Mouse (Mus musculus): ENCODE measurements around the gene Ttc34.
A peak's percentile ranks its signal among the peaks of the same experiment; 100 is the strongest.

Gene Ttc34

DNA sequence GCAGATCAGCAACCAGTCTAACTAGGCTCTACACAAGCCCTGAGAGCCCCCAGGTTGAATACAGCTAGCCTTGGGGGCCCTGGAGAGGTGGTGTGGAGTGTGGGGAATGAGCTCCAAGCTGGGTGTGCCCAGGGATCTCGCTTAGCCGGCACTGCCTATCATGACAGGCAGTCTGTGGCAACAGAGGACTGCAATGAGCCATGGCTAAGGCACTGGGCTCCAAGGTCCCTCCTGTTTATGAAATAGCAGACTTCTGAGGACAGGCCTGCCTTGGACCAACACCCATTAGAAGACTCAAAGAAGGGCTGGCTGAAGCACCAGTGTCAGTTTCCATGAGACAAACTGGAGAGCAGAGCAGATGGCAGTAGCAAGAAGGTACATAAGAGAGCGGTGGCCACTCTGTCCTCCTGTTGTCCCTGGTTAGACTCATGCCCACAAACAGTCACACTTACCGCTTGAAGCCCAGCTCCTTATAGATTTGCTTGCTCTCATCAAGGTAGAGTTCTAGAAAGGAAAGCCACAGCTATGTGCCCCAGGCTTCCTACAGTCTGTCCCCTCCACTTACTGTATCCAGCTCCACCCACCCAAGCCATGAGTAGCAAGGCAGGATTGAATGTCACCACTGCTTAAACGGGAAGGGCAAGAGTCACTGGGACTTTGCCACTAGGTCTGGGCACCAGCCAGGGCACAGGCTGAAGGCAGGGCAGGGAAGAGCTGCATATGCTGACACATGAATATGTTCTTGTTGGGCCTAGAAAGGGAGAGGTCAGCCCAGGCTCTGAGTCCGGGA is 60.6 kb downstream of the Ttc34 start:
- no peak for DNase-seq (ENCODE audit: low spot score)

GRCm38 (mm10) chr4:154898506-154899446 is 61.5 kb downstream of the Ttc34 start, which contains the start of gene Fam213b:
Gene Fam213b, minus strand, starts transcription at chr4:154899135.
- peak; percentile 84 for DNase-seq (ENCODE audit: low spot score)

- DNase-seq (ENCODE audit: low spot score), result no peak
Observed at GRCm38 (mm10) chr4:154902371-154902770, 65.1 kb downstream of the Ttc34 start.

DNA sequence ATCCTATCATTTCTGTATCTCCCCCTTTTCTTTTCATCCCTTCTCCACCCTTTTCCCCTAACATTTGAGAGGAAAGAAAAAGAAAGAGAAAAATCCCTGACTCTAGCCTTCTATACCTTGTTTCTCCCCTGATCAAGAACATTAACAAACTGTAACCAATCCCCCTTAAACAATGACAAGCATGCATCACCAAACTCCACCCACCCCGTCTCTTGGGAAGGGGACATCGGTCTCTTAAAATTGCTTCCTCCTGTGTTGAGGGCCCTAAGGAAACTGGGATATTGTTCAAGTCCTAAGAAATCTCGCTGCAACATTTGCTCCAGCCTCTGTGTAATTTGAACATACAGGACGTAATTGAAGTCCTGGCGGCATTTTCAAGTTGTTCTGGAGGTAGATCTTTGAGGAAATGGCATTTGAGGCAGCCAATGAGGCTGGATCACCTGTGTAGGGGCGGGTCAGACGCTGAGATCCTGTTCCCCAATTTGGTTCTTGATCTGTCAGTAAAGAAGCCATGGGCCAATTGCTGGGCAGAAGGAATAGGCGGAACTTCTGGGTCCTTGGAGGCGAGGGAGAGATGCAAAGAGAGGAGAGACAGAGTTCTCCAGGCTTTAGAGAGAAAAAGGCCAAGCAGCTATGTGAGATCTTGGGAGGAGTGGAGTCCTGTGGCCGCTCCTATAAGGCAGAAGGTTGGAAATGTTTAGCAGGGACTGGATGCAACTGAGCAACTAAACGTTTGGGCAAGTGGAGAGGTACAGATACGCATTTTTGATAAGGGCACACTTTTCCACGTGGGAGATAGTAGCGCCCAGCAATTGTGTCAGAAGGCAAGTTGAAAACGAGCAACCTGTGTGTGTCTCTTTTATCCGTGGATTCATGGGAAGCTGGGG is 67.2 kb downstream of the Ttc34 start:
- DNase-seq (ENCODE audit: low spot score), result peak; percentile 82

GRCm38 (mm10) chr4:154907833-154908232 is 70.6 kb downstream of the Ttc34 start:
- peak; percentile 77 for DNase-seq (ENCODE audit: low spot score)

GRCm38 (mm10) chr4:154908490-154908889 is 71.2 kb downstream of the Ttc34 start:
- DNase-seq (ENCODE audit: low spot score), result no peak

GRCm38 (mm10) chr4:154910606-154911522 is 73.6 kb downstream of the Ttc34 start:
- no peak for DNase-seq (ENCODE audit: low spot score)

GRCm38 (mm10) chr4:154911644-154912043 is 74.4 kb downstream of the Ttc34 start:
- DNase-seq (ENCODE audit: low spot score), result no peak

DNA sequence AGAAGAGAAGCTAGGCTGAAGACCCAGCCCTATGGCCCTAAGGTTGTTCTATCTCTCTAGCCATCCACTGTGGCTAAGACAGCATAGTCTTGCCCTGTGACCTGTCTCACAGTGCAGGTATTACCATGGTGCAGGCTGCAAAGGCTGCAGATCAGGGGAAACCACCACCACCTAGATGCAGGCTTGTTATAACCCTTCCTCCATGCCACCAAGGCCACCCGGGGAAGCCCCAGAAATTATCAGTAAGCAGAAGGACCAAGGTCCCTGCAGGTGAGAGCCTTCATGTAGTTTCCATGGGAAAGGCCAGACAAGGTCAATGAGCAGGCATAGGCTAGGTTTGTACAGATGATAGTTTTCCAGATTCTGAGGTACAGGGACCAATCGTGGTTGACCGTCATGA is 76.6 kb downstream of the Ttc34 start:
- no peak for DNase-seq (ENCODE audit: low spot score)

DNA sequence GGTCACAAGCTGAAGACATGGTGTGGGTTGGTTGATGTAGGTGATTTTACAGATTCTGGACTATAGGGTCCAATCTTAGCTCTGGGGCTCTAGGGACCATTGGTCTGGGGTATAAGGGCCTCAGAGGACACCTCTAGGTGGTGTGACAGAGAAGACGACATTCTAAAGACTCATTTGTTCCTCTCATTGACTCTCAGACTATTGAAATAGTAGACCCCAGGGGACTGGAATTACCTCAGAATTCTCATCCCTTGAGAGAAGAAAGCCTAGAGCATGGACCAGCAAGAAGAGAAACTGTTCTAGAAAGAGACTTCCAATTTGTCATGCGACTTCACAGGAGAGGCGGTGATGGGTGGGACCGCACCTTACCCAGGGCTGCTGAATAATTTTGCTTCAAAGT is 77.0 kb downstream of the Ttc34 start:
- DNase-seq (ENCODE audit: low spot score), result no peak

GRCm38 (mm10) chr4:154914707-154915106 is 77.4 kb downstream of the Ttc34 start:
- DNase-seq (ENCODE audit: low spot score), result no peak

DNA sequence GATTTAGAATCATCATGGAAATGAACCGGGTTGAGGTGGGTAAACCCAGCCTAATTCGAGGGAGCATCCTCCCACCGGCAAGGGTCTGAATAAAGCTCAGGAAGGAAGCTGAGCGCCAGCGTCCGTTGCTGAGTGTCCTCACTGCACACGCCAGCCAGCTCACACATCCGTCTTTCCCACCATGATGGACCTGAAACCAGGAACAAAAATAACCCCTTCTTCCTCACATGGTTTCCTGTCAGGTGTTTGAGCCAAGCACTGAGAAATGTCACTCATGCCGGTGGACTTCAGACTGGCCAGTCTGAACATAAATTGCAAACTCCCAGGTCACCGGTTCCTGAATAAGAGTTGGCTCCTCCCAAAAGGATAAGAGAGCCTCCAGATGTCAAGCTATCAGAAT is 78.0 kb downstream of the Ttc34 start:
- no peak for DNase-seq (ENCODE audit: low spot score)

DNA sequence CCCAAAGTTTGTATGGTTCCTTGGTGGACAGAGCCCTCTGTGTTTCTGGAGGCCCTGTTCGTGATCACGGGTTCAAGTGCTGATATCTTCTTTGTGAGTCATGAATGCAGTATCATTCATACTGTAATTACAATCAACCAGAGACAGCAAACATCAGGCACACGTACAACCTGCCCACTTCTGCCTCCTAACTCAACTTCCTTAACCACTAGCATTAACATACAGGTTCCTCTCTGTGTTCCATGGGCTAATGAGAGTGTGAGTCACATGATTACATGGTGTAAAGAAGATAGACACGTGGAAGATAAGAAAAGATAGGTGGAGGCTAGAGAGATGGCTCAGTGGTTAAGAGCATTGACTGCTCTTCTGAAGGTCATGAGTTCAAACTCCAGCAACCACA is 79.4 kb downstream of the Ttc34 start:
- no peak for DNase-seq (ENCODE audit: low spot score)

Data from urinary bladder, postnatal 14 days (tissue).